ENCODE assay signal across 8 mouse cellular contexts in the genomic region with DNA sequence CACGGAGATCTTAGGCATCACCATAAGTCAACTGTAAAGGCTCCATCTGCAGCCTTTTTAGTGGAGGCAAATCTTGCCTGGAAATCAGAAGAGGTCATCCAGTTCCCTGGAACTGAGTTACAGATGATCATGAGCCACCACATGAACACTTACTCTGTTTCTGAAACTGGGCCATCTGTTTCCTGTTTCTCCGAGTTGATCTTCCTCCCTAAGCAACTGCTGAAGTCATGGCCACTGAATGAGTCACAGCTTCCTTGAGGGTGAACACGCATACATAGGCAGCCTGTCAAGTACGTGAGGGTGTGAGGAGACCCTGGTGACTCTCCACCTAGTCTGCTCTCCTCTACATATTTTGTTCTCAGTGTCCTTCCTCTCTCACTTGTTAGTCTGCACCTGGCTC. TPM values are rescaled to one million over a fixed set of nuclear protein-coding genes. Genes with fewer than 3 reads are reported as not detected.
DNase-seq lines count a peak whose midpoint lies in the region; ATAC-seq and TF ChIP-seq lines count a peak whose summit lies in the region.

No protein-coding gene starts in this region.

- TF ChIP-seq CTCF in brain, embryonic 14.5 days (IDR thresholded peaks at IDR 0.05; ENCODE audit: borderline replicate concordance, extremely low read depth, insufficient read depth, insufficient read length), result no peak

- H3K9me3 ChIP-seq in heart, embryonic 12.5 days (replicated peaks), result no peaks in the 10 kb centered on the region

- H3K27me3 ChIP-seq in heart, embryonic 12.5 days (replicated peaks), result no peaks in the 10 kb centered on the region

- no peak overlapping the region for H3K4me2 ChIP-seq in heart, embryonic 12.5 days

- H3K9ac ChIP-seq in heart, embryonic 12.5 days, result no peak overlapping the region

- H3K4me3 ChIP-seq in heart, embryonic 12.5 days, result no peak overlapping the region

- peak; percentile 44 for DNase-seq in layer of hippocampus, adult 11-12 months (ENCODE audit: low spot score)
- DNase-seq in layer of hippocampus, postnatal 25 days (ENCODE audit: extremely low spot score in 1 of 2, low spot score in 1 of 2), result no peak
- DNase-seq in brain, embryonic 14.5 days (ENCODE audit: low read depth), result peak; percentile 9
- peak; percentile 16 to 35 for DNase-seq in kidney, postnatal 4 days
- peak; percentile 68 for DNase-seq in lung, postnatal 25 days (ENCODE audit: low spot score)
- peak; percentile 48 for DNase-seq in telencephalon, adult 2 months (ENCODE audit: low read depth, low spot score)
- DNase-seq in cerebellum, adult 11 months, result no peak

- H3K36me3 ChIP-seq in heart, embryonic 12.5 days, result no peaks in the 10 kb centered on the region

- peak; percentile 86 for ATAC-seq in heart, embryonic 12.5 days (ENCODE audit: insufficient number of reproducible peaks, low FRiP score)

- 28% methylated on average over 4 of the region's 4 CpGs for WGBS in heart, embryonic 12.5 days

- H3K27ac ChIP-seq in heart, embryonic 12.5 days (ENCODE audit: poor library complexity, severe bottlenecking), result peak overlapping the region; percentile 68; the same call in 1 of the 2 replicates

- H3K4me1 ChIP-seq in heart, embryonic 12.5 days (replicated peaks), result peaks cover 18% of the 10 kb centered on the region

- TF ChIP-seq POLR2A in brain, embryonic 14.5 days (IDR thresholded peaks at IDR 0.05; ENCODE audit: borderline replicate concordance, extremely low read depth, insufficient read depth, insufficient read length, poor library complexity, severe bottlenecking), result no peak

RNA-seq across cellular contexts. Expression of gene Man1a, which starts 41.4 kb away (rescaled TPM):
- 10 to 100 TPM; 66.4 to 76.6 TPM for total RNA-seq in layer of hippocampus, postnatal 25 days (2021)
- 6.2 and 8.5 TPM in 2 replicates for polyA plus RNA-seq in brain, embryonic 14.5 days (2012; rRNA removed)
- polyA plus RNA-seq in heart, embryonic 12.5 days (2016; fragmentation: Nextera tagmentation; extraction: Ambion mirVana), result 9.4 and 10.6 TPM in 2 replicates

Comparison
In these comparisons a context has a peak if more than half of its experiments do, and no peak if none do; other contexts are left out.
1. DNase-seq: peak in layer of hippocampus, adult 11-12 months (single experiment), brain, embryonic 14.5 days (single experiment), kidney, postnatal 4 days (2 of 2), lung, postnatal 25 days (single experiment) and telencephalon, adult 2 months (single experiment); none in layer of hippocampus, postnatal 25 days (0 of 2) and cerebellum, adult 11 months (single experiment).